Mouse (Mus musculus) forebrain, embryonic 14.5 days (tissue): ENCODE measurements at regions not wholly inside any gene's neighbourhood (a gene's known extent, or its start where the extent isn't known, plus 50 kb on each side); places are given as distances from the start of the nearest gene placed in this dataset.

Experiments
- ATAC-seq: fragments of 200-750 bp; cut with Nextera tagmentation; 2 replicates; pipeline ENCODE4 v1.8.0; 2017; ENCODE audit warnings: mild to moderate bottlenecking, moderate library complexity
- DNase-seq: peaks from one replicate; pipeline ENCODE4 v3.0.0-alpha.2; 2015; ENCODE audit warnings: low spot score
- H3K27ac ChIP-seq: fragments of 300-500 bp; sonication (generic); 2 replicates; pipeline ENCODE4 v1.5.1; 2014; ENCODE audit warnings: low read depth, mild to moderate bottlenecking, control low read depth, low read length, moderate library complexity
- H3K27me3 ChIP-seq: fragments of 300-500 bp; sonication (generic); replicated peaks from 2 replicates; pipeline ENCODE4 v1.6.1; 2014; ENCODE audit warnings: low read length, control low read depth, mixed read lengths; ENCODE audit not compliant: control insufficient read depth, insufficient read depth
- H3K36me3 ChIP-seq: fragments of 300-500 bp; sonication (generic); 2 replicates; pipeline ENCODE4 v1.6.1; 2014; ENCODE audit warnings: low read length, control low read depth; ENCODE audit not compliant: control insufficient read depth, insufficient read depth
- H3K4me1 ChIP-seq: fragments of 300-500 bp; sonication (generic); 2 replicates; pipeline ENCODE4 v1.6.1; 2014; ENCODE audit warnings: antibody characterized with exemption, low read length, control low read depth; ENCODE audit not compliant: control insufficient read depth, insufficient read depth
- H3K4me2 ChIP-seq: fragments of 300-500 bp; sonication (generic); 2 replicates; pipeline ENCODE4 v1.6.1; 2014; ENCODE audit warnings: mild to moderate bottlenecking, control low read depth, low read length
- H3K4me3 ChIP-seq: fragments of 300-500 bp; sonication (generic); 2 replicates; pipeline ENCODE4 v1.5.1; 2014; ENCODE audit warnings: low read depth, low read length, control low read depth
- H3K9ac ChIP-seq: fragments of 300-500 bp; sonication (generic); 2 replicates; pipeline ENCODE4 v1.6.1; 2014; ENCODE audit warnings: mild to moderate bottlenecking, low read length, control low read depth, moderate library complexity
- H3K9me3 ChIP-seq: fragments of 300-500 bp; sonication (generic); replicated peaks from 2 replicates; pipeline ENCODE4 v1.6.1; 2016; ENCODE audit warnings: low read length, control low read depth, mixed read lengths; ENCODE audit not compliant: control insufficient read depth
- WGBS: fragments of 180-500 bp; shearing (Covaris S2); extraction: QIAGEN DNeasy Blood & Tissue Kit; methylation state at CpG from one replicate; pipeline ENCODE4 v1.1.7; 2014; 5-methylcytosine and 5-hydroxymethylcytosine counted together

- Histone ChIP-seq H3K27ac (no peak overlapping the region), H3K27me3 (no peaks in the 10 kb centered on the region), H3K4me2 (no peak overlapping the region), H3K36me3 (no peaks in the 10 kb centered on the region), H3K9ac (no peak overlapping the region), H3K4me3 (no peak overlapping the region), H3K4me1 (no peaks in the 10 kb centered on the region), H3K9me3 (no peaks in the 10 kb centered on the region)
- DNase-seq: peak; percentile 25
- WGBS: 82% methylated on average over 4 of the region's 4 CpGs
- ATAC-seq: no peak
Observed at GRCm38 (mm10) chr13:57249401-57249800, 353.6 kb upstream of the Trpc7 start.

- Histone ChIP-seq H3K9me3 (no peaks in the 10 kb centered on the region), H3K27ac (no peak overlapping the region), H3K4me1 (no peaks in the 10 kb centered on the region), H3K9ac (no peak overlapping the region), H3K4me3 (no peak overlapping the region), H3K27me3 (no peaks in the 10 kb centered on the region), H3K4me2 (no peak overlapping the region), H3K36me3 (no peaks in the 10 kb centered on the region)
- DNase-seq (peak; percentile 34), ATAC-seq (no peak)
- WGBS: 74% methylated on average over 18 of the region's 18 CpGs
Observed at GRCm38 (mm10) chr13:57246238-57246963, 350.6 kb upstream of the Trpc7 start.

GRCm38 (mm10) chr13:57236917-57237316, 341.1 kb upstream of the Trpc7 start:
- no peaks in the 10 kb centered on the region for H3K36me3 ChIP-seq
- ATAC-seq (no peak), DNase-seq (peak; percentile 66)
- WGBS: 7% methylated on average over 4 of the region's 4 CpGs
- H3K27me3 ChIP-seq: no peaks in the 10 kb centered on the region
- H3K4me2 ChIP-seq: no peak overlapping the region
- peaks cover 5% of the 10 kb centered on the region; the same call in 1 of the 2 replicates for H3K4me1 ChIP-seq
- no peak overlapping the region for H3K27ac ChIP-seq
- H3K9me3 ChIP-seq: no peaks in the 10 kb centered on the region
- H3K9ac ChIP-seq: no peak overlapping the region
- no peak overlapping the region for H3K4me3 ChIP-seq

- H3K4me2 ChIP-seq: no peak overlapping the region
- ATAC-seq: no peak
Observed at GRCm38 (mm10) chr13:57236211-57236610, 340.4 kb upstream of the Trpc7 start.

GRCm38 (mm10) chr13:57232906-57233305, 337.1 kb upstream of the Trpc7 start:
- DNase-seq: no peak

More at GRCm38 (mm10) chr13:57236211-57236610, 340.4 kb upstream of the Trpc7 start:
- H3K9me3 ChIP-seq: no peaks in the 10 kb centered on the region
- no peak for DNase-seq
- H3K36me3 ChIP-seq: no peaks in the 10 kb centered on the region
- 83% methylated on average over 5 of the region's 5 CpGs for WGBS
- no peak overlapping the region for H3K27ac ChIP-seq
- no peak overlapping the region for H3K9ac ChIP-seq
- H3K27me3 ChIP-seq: no peaks in the 10 kb centered on the region
- H3K4me1 ChIP-seq: peaks cover 5% of the 10 kb centered on the region; the same call in 1 of the 2 replicates
- H3K4me3 ChIP-seq: no peak overlapping the region

GRCm38 (mm10) chr13:57231666-57232065, 335.9 kb upstream of the Trpc7 start:
- no peak overlapping the region for H3K4me3 ChIP-seq
- no peak for ATAC-seq
- H3K4me1 ChIP-seq: peaks cover 1% of the 10 kb centered on the region; the same call in 1 of the 2 replicates
- no peaks in the 10 kb centered on the region for H3K9me3 ChIP-seq
- H3K36me3 ChIP-seq: no peaks in the 10 kb centered on the region
- H3K27ac ChIP-seq: no peak overlapping the region
- no peak overlapping the region for H3K9ac ChIP-seq
- H3K4me2 ChIP-seq: no peak overlapping the region
- no peak for DNase-seq
- no peaks in the 10 kb centered on the region for H3K27me3 ChIP-seq
- 82% methylated on average over 3 of the region's 3 CpGs for WGBS

More at GRCm38 (mm10) chr13:57232906-57233305, 337.1 kb upstream of the Trpc7 start:
- Histone ChIP-seq H3K4me3 (no peak overlapping the region), H3K4me1 (peaks cover 5% of the 10 kb centered on the region; the same call in 1 of the 2 replicates), H3K9me3 (no peaks in the 10 kb centered on the region), H3K9ac (no peak overlapping the region), H3K36me3 (no peaks in the 10 kb centered on the region), H3K4me2 (no peak overlapping the region), H3K27me3 (no peaks in the 10 kb centered on the region), H3K27ac (no peak overlapping the region)
- ATAC-seq: no peak
- 90% methylated on average over 5 of the region's 5 CpGs for whole genome bisulfite sequencing

GRCm38 (mm10) chr13:57230253-57230652, 334.5 kb upstream of the Trpc7 start:
- Histone ChIP-seq H3K4me3 (no peak overlapping the region), H3K4me1 (no peaks in the 10 kb centered on the region), H3K27me3 (no peaks in the 10 kb centered on the region), H3K9ac (no peak overlapping the region), H3K27ac (no peak overlapping the region), H3K36me3 (no peaks in the 10 kb centered on the region), H3K9me3 (no peaks in the 10 kb centered on the region), H3K4me2 (no peak overlapping the region)
- ATAC-seq: no peak
- DNase-seq: no peak
- WGBS: 60% methylated on average over 4 of the region's 4 CpGs

GRCm38 (mm10) chr13:57221092-57221491, 325.3 kb upstream of the Trpc7 start:
- Histone ChIP-seq H3K4me3 (no peak overlapping the region), H3K27ac (no peak overlapping the region), H3K9me3 (no peaks in the 10 kb centered on the region), H3K9ac (no peak overlapping the region), H3K4me2 (no peak overlapping the region), H3K36me3 (no peaks in the 10 kb centered on the region), H3K27me3 (no peaks in the 10 kb centered on the region), H3K4me1 (peaks cover 3% of the 10 kb centered on the region; the same call in 1 of the 2 replicates)
- WGBS: 75% methylated on average over 8 of the region's 8 CpGs
- DNase-seq (no peak), ATAC-seq (no peak)

GRCm38 (mm10) chr13:57216161-57216560, 320.4 kb upstream of the Trpc7 start:
- no peak overlapping the region for H3K4me3 ChIP-seq
- 14% methylated on average over 7 of the region's 7 CpGs for WGBS

More at GRCm38 (mm10) chr13:57216161-57216560, 320.4 kb upstream of the Trpc7 start:
- Histone ChIP-seq H3K27ac (no peak overlapping the region), H3K27me3 (no peaks in the 10 kb centered on the region), H3K4me1 (peaks cover 5% of the 10 kb centered on the region; the same call in 1 of the 2 replicates), H3K9me3 (no peaks in the 10 kb centered on the region), H3K4me2 (no peak overlapping the region), H3K36me3 (no peaks in the 10 kb centered on the region), H3K9ac (no peak overlapping the region)
- no peak for ATAC-seq
- DNase-seq: peak; percentile 40
